Mouse (Mus musculus): ENCODE results near the gene Stx16. TPM values are rescaled to one million over a fixed set of nuclear protein-coding genes. Genes with fewer than 3 reads are reported as not detected.

Stx16 gene
- polyA plus RNA-seq, 1 experiment from 2014 or later, result 7.8 TPM

Other genes with a start within 250 kb of the Stx16 start
- 41.2 and 44.9 TPM in 2 replicates for gene Npepl1, start 34.0 kb downstream of the Stx16 start, polyA plus RNA-seq (2016; fragmentation: Nextera tagmentation; extraction: Ambion mirVana)
- gene Gnas, start 208.0 kb downstream of the Stx16 start, polyA plus RNA-seq (2016; fragmentation: Nextera tagmentation; extraction: Ambion mirVana), result 1,043 and 1,067 TPM in 2 replicates